Mouse (Mus musculus): ENCODE data around the gene Smndc1.

The Smndc1 gene

DNA sequence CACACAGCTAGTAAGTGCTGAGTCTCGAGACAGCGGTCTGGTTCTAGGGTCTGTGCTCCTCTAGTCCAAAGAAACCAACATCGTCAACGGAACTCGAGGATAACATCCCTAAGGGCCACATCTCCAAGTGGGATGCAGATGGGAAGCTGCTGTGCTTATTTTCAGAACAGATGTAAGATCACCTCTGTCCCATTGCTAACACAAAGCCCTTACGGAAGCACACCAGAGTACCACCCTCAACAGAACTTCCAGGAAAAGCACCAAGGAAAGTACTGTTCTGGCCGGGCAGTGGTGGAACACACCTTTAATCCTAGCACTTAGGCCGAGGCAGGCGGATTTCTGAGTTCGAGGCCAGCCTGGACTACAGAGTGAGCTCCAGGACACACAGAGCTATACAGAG lies 12.0 kb downstream of the Smndc1 start:
- no peak for DNase-seq

DNA sequence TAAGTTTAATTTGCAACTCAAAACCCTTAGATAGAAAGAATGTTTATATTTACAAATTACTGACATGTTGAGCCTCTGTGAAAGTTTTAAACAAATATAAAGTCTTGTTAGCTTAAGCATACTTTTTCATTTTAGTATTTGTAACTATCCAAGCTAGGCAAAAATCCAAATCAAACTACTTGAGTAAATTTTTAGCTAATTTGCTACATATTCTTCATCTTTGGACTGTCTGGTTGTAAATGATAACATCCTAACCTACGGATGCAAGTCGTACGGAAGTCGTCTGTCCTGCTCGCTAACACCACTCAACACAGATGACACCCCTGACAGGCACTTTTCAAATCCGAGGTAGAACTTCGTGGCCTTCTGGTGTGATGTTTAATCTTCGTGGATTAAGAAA lies 12.7 kb downstream of the Smndc1 start:
- DNase-seq = no peak

DNA sequence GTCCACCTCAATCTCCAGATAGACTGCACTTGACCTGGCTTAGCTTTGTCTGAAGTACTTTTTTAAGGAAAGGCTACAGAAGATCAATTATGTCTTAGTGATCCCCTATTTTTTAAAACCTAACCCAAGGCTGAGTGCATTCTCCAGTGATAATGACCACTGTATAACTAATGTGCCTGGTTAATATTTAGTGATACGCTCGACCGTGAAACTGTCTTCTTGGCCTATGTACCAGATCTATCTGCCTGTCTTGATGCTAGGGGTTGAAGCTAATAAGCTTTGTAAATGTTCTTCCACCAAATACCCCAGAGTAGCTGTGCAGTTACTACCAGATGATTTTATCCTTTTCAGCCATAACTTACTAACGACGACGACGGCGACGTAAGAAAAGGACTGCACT lies 14.6 kb downstream of the Smndc1 start:
- DNase-seq = no peak

DNA sequence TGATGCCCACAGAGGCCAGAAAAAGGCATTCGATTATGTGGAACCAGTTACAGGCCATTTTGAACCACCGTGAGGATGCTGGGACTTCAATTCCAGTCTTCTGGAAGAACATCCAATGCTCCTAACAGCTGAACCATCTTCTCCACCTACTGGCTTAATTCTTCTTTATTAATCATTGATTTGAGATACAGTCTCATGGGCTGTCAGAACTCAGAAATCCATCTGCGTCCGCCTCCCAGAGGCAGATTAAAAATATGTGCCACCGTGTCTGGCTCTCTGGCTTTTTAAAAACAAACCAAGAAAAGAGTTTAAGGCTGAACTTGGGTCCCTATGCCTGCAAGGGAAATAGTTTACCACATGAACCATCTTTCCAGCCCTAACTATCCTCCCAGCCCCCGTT lies 15.1 kb downstream of the Smndc1 start:
- no peak for DNase-seq

DNA sequence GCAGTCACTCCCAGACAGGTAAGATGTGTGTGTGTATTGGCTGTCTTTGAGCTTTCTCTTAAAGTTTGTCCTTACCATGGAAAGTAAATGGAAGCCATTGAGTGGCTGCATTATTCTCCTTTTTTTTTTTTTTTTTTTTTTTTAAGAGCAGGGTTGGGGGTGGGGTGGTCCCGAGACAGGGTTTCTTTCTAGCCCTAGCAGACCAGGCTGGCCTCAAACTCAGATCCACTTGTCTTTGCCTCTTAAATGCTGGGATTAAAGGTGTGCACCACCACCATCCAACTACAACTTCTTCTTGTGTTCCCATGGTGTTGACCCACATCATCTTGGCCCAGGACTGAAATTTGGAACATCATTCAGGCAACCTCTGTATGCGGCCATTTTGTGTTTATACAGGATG lies 16.8 kb downstream of the Smndc1 start:
- DNase-seq = no peak

DNA sequence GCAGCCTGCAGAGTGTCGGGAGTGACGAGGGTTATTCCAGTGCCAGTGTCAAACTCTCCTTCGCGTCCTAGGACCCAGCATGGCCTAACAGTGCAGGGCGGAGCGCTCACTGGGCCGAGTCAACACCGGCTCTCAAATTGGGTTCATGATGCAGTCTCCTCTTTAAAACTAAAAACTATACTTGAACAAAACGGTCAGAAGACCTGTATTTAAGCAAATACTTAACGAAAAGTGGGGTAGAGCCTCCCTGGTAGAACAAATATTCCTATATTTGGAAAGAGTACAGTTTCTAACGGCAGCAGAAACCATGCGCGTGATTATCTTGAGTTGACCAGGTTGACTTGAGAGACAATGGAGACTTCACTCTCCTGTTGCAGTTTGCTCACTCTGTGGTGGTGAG lies 18.7 kb downstream of the Smndc1 start, which contains the start of gene Gm10197:
TSS of gene Gm10197 (minus strand) at position 101 of the 400 bp plus-strand sequence.
- DNase-seq = no peak

DNA sequence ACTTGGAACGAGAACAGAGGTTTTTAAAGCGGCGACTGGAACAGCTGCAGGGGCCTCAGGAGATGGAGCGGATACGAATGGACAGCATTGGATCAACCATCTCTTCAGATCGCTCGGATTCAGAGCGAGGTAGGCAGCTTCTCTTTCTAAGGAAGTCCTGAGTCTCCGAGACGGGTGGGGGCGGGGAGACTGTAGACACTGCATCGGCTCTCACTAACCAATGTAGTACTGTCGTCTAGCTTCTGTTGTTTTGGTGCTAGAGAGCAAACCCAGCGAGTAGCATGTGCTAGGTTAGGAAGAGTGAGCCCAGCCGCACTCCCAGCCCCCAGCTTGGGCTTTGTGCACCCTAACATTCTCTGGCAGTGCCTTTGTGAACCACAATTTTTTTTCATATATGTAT lies 20.1 kb downstream of the Smndc1 start:
- no peak for DNase-seq

DNA sequence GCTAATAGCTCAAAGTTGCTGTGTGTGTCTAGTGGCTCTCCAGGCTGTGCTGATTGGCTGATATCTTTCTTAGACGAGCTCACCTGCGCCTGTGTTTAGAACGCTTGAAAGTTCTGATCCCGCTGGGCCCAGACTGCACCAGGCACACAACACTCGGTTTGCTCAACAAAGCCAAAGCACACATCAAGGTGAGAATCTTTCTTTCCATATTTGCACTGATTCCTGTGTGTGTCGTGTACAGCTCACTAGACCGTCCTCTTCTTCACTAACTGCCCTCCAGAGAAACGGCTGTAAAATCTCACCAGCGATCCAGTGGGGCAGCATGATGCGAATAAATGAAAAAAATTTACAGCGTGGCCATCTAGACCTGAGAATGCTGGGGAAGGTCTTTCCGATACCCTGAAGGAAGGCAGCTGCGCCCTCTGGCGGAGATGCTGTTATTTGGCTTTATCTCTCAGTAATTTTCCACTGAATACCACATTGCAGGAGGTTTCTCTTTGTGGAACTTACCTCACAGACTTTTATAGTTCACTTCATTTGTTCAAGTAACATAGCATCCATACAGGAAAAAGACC lies 20.8 kb downstream of the Smndc1 start:
- DNase-seq = peak; percentile 86 to 94

DNA sequence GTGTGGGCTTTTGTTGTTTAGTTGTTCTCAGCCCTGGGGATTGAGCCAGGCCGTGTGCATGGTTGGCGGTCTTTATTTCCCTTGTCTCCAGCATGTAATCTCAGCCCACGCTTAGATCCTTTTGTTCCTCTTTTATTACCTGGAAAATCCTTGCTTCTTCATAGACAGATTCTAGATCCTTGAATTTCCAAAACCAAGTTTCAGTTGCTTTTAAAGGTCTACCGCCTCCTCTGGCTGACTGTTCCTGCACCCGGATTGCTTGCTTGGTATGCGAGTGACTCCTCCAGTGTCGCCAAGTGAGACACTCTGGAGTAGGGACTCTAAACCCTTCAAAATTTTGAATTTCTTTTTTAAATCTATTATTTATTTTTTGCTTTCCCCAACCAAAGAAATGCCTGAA lies 23.5 kb downstream of the Smndc1 start:
- no peak for DNase-seq

DNA sequence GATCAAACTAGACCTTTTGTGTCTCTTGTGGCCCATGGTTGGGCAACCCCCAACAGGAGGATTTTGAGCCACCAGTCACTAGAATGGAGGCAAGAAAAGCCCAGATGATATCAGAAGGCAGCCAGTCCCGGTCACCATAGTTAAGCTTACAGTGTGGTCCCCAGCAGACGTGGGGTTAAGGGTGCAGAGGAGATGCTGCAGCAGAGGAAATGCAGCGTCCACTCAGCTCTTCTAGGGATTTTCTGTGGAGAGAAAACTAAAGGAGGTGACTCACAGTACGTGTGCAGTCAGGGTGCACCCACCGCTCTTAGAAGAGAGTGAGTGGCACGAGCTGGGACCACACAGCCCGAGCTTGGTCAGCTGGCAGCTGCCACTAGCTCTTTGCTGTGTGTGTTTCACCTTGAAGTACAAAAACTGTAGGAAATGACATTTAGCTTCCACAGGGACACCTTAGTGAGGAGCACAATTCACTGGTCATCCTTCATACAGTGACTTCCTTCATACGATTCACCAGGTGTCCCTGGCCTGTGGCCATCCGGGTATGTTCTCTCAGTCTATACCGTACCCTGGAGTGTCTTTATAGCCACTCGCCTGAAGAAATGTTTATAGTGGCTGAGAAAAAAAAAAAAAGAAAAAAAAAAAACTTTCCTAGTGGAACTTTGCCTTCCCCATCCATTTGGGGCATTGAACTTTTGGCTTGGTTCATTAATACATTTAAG lies 24.2 kb downstream of the Smndc1 start:
- no peak for DNase-seq

DNA sequence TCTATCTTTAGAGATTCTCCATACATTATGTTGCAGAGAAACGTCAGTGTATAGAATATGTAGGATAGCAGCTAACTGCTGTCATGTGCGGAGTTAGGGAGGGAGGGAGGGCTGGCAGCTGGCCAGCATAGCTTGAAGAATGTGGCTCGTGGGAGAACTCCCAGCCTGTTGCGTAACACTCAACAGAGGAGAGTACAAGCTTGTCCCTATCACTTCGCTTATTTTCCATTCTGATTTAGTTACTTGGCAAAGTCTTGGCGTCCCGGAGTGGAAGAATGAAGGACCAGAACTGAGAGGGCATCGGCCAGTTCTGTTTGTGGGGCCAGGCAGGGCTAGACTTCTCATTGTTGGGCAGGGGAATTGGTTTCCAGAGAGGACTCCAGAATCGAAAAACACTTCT lies 25.4 kb downstream of the Smndc1 start:
- peak; percentile 84 to 92 for DNase-seq

DNA sequence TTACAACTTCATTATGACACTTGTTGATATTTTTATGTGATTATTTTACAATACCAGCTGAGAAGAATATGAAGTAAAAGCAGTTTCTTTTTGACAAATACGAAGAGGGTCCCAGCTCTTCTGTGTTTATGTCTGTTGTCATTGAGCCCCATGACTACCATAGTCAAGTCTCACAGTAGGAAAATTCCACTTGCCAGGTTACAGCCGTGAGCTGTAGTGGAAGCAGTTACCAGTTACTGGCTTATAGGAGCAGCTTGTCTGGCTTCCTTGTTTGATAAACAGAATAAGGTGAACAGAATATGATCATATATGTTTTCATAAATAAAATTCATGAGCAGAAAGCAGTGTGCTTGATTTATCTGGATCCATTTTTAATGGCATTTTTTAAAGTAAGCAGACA lies 25.8 kb downstream of the Smndc1 start:
- DNase-seq = no peak

DNA sequence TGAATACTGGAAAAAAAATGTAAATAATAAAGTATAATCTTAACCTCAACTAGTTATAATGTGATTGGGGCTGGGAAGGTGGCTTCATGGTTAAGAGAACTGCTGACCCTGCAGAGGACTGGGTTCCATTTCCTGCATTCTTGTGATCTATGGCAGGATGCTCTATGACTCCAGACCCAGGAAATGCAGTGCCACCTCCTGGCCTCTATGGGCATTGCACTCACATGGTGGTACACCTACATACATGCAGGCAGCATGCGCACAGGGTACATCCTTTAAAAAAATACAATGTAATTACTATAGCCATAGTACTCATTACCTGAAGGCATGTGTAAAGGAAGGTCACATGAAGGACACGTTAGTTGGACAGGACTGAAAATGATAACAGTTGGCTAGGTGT lies 27.4 kb downstream of the Smndc1 start:
- DNase-seq = peak; percentile 44 to 60

DNA sequence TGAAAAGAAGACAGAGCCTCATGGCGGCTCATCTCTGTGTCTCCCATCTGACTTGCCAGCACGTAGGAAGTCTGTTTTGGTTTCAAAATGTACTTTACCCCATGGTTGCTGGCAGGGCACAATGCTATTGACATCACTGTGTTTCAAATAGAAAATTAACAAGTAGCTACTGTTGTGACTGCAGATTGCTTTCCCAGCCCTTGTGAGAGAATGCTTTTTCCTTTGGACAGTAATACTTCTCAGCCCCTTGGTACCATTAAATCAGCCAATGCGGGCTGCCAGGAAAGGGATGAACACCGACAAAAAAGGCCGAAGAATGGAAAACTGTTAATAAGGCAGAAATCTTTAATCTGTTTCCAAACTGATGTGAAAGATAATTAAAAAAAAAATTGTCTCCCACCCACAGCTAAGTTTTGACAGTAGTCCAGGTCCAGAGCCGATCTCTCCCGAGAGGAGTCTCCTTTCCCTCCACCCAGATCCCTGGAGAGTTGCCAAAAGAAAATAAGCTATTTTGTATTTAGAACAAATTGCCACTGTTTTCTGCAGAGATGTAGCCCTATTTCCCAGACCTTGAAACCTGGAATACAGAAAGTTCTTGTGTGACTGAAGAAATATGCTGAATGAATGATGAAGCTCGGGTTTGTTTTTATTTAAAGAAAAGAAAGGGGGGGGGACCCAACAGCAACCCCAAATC lies 30.0 kb downstream of the Smndc1 start:
- DNase-seq = peak; percentile 52 to 68

DNA sequence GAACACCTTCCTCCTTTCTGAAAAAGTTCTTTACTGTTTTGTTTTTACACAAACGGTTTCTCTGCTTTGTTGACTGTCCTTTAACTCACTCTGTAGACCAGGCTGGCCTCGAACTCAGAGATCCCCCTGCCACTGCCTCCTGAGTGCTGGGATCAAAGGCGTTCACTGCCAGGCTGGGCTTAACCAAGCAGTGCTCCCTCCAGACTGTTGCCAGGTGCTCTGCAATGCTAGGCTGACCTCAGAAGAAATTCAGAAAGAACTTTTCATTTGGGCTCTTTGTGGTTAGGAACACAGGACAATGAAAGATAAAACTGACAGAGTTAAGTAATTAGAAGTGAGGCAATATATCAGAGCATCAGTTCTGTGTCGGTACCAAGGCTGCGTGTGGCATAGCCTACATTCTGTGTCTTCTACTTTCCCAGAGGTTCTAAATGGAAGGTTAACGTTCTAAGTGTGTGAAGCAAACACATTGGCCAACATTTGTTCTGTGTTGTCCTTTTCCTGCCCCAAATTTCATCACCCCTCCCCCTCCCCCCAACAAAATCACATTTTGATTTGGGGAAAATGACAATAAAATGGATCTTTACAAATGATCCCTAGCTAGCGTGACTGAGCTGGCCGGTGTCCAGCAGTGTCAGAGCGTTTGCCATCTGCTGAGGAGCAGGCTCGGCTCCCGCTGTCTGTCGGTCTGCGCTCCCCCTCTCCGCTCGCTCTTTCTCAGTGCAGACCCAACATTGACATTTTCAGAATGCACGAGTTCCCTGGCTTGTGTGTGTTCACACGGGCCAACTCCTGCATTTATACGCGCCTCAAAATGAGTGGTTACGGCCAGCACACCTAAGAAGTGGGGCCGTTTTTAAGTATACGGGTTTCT lies 31.0 kb downstream of the Smndc1 start:
- peak; percentile 81 to 82 for DNase-seq

DNA sequence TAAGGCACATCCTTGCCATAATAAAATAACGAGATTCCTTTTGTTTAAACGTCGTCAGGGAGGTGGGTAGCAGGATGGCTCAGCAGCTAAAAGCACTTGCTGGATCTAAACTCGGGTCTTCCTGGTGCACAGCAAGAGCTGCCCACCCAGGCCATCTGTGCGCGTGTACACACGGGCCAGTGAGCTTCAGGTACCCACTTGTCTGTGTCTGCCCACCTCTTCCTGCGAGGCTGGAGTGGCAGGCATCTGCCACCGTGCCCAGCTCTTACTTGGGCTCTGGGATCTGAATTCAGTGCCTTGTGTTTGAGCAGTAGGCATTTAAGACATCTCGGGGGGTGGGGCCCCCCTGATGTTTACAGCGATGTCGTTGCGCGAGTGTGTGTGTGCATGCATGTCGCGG lies 35.3 kb downstream of the Smndc1 start:
- no peak for DNase-seq

DNA sequence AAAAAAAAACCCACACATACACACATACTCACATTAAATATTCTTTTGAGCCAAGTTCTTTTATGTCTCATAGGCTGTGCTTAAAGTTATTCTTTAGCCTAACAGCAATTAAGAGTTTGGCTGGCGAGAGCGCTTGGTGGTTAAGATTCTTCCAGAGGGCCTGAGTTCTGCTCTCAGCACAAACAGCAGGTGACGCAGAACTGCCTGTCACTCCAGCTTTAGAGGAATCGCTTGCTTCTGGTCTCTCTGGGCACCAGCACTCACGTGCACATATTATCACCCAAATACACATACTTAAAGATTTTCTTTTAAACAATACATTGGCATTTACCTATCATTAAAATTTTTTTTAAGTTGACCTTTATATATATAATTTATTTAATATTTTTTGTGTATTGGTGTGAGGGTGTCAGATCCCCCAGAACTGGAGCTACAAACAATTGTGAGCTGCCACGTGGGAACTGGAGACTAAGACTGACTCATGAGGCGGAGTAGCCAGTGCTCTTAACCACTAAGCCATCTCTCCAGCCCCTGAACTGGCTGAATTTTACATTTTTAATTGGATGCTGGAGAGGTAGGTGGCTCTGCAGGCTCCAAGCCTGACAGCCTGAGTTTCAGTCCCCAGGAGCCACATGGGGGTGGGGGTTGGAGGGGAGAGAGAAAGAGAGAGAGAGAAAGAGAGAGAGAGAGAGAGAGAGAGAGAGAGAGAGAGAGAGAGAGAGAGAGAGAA lies 35.9 kb downstream of the Smndc1 start:
- DNase-seq = no peak

DNA sequence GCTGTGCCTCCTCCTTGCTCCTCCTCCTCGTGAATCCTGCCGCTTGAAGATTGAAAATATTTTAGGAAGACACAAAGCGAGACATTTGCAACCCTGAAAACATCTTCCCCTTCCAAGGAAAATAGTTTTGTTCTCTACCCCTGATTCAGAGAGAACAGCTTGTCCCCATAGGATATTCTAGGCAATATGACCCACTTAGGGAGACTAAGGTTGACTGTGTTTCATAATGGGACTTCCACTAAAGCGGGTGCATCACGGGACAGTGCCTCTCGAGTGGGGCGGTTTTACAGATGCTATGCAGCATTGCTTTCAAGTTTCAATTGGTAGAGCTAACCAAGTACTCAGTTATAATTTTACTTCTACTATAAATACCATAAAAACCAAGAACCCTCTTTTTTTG lies 36.5 kb downstream of the Smndc1 start:
- DNase-seq = no peak

DNA sequence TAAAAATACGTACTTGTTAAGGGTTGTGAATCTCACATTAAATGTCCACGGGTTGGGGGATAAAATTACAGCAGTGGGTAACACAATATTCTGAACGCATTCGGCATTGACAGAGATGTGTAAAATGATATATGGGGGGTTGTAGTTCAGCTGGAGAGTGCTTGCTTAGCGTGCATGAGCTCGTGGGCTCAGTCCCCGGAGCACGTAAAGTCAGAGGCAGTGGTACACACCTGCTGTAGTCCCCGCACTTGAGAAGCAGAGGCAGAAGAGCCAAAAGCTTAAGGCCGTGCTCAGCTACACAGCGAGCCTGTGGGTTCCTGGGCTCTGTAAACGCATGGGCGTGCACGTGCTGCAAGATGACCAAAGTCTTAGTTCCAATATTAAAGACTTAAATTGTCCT lies 44.6 kb downstream of the Smndc1 start:
- DNase-seq = peak in 1 of 2 experiments; percentile 40

DNA sequence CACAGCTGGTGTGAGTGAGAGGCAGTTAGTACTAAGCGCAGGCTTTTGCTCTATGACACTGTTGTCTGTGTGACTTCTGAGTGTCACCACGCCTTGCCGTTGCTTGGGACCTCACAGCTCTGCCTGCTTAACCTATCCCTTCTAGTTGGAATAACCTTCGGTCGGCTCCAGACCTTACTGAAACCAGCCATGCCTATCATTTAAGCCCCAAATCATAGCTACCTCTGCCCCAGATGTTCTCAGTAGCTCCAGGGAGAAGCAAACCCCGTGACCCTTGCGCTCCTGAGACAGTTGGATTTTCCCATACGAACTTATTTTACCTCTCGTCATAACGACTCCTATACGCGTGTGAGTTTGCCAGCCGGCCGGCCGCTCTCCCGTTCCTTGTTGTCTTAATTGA lies 46.3 kb downstream of the Smndc1 start:
- DNase-seq = no peak

DNA sequence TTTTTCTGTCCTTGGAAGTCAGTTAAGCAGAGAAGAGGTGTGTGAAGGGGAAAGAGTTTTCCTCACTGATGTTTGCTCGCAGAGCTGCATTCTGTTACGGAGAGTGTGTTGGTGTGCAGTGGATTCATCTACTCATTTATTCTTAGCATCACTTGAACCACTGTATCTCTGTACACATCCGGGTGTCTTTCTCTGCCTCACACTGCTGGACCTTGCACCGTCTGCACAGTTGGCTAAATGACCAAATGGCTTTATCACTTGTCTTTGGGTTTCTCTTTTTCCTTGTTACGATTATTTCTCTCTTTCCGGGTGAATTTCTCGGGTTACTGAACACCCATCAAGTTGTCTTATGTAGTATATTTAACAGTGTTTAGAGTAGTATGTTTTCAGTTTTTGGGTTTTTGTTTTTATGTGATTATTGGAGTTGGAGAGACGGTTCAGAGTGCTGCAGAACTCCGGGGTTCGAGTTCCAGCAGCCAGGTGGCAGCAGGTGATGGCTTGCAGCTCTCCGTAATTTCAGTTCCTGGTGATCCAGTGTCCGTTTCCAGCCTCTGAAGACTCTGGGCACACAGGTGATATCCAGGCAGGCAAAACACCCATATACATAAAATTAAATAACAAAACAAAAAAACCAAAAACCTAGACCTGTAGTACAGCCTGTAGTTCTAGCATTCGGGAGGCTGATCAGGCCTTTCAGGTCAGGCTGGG lies 47.0 kb downstream of the Smndc1 start:
- no peak for DNase-seq

DNA sequence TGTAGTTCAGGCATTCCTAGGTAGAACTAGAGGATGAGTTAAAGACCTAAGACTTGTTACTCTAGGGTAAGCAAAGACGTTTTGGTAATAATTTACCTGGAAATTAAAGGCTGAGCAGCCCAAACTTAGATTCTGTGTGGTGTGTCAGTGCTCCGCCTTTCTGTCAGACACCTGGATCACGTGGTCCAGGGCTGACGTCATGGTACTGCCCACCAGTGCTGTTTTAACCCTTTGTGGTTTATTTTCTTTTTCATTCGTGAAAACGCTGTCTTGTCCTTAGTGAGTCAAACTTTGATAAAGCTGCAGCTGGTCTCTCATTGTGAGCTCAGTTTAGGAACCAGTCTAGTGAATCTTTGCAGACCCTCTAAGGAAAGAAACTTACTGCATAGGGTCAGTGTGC lies 50.0 kb downstream of the Smndc1 start:
- DNase-seq = peak; percentile 87 to 91
